Comparison of ENCODE assay signal across 19 mouse cellular contexts in genomic region chr6:36841701-36842100, GRCm38 (mm10).
DNase-seq lines count a peak whose midpoint lies in the region.
"Had no signal": no experiment of that assay in that cellular context is flagged by ENCODE, and none has a peak within 500 bp of the region (broad histone marks: within the 10 kb centered on the region; RNA-seq: fewer than 3 reads in every experiment).

No protein-coding gene starts in this region.

- peak; percentile 62 for DNase-seq in NIH3T3 (ENCODE audit: low read depth)
- peak; percentile 82 for DNase-seq in embryo, embryonic 11 days
- peak; percentile 89 for DNase-seq in forelimb bud, embryonic 11.5 days (ENCODE audit: low read depth, low spot score)
- DNase-seq in mesoderm, embryonic 11.5 days (ENCODE audit: low read depth, low spot score), result peak; percentile 68
- DNase-seq in thymus, postnatal 25 days, result no peak
- no peak for DNase-seq in MN1 (ENCODE audit: low spot score)
- DNase-seq: adrenal gland, postnatal 14 days; cerebellum, adult 11-12 months; cerebellum, adult 9-11 months; forebrain, postnatal 0 days; gastrocnemius, postnatal 10 days; heart, postnatal 14 days; kidney, adult 18-20 months; kidney, postnatal 25 days; lung, embryonic 14.5 days; lung, postnatal 14 days; right cerebral cortex, postnatal 25 days; spleen, adult 18-20 months; thymus, postnatal 14 days had no signal

Comparison
In these comparisons a context has a peak if more than half of its experiments do, and no peak if none do; other contexts are left out.
1. DNase-seq: peak in NIH3T3 (single experiment), embryo, embryonic 11 days (single experiment), forelimb bud, embryonic 11.5 days (single experiment) and mesoderm, embryonic 11.5 days (single experiment); none in thymus, postnatal 25 days (single experiment) and MN1 (single experiment).